Comparison of ENCODE assay signal across 13 mouse cellular contexts in the genomic region with DNA sequence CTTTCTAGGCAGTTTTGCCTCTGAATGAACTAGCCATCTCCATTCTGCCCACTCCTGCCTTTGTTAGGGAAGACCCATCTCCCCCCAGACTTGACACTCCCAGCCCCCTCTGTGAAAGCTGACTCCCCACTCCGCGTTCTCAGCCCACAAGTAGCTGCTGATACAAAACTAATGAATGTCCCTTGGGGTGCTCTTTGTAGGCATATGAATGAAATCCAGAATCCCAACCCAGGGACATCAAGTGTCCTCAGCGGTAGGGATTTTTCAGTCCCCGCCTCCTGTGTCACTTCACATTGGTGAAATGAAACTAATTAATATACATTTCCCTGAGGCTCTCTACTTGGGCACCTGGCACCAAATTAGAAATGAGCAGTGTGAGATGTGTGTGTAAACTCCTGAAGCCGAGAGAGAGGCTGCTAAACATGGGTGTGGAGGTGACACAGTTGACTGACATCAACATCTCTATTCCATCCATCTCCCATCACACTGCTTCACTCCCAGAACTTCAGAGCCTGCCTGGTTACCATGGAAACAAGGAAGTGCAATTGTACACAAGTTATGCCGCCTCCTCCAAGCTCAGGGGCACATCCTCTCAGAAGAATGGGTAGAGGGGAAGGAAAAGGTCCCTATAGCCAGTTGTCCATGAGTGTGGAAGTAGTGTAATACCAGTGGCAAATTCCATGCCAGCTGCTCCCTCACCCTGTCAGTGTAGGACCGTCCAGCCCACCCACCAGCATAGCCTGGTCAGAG.
DNase-seq lines count a peak whose midpoint lies in the region; ATAC-seq and TF ChIP-seq lines count a peak whose summit lies in the region.
"Had no signal": no experiment of that assay in that cellular context is flagged by ENCODE, and none has a peak within 500 bp of the region (broad histone marks: within the 10 kb centered on the region; RNA-seq: fewer than 3 reads in every experiment).

No protein-coding gene starts in this region.

- H3K36me3 ChIP-seq in hindbrain, embryonic 11.5 days (ENCODE audit: control insufficient read depth, insufficient read depth, low read length): no peaks in the 10 kb centered on the region
- H3K36me3 ChIP-seq in midbrain, embryonic 15.5 days (replicated peaks): no peaks in the 10 kb centered on the region
- H3K36me3 ChIP-seq in liver, postnatal 0 days (replicated peaks; ENCODE audit: insufficient read depth, low read length): no peaks in the 10 kb centered on the region
- H3K36me3 ChIP-seq in stomach, postnatal 0 days (ENCODE audit: control insufficient read depth, insufficient read depth, low read length): no peaks in the 10 kb centered on the region
- H3K36me3 ChIP-seq: G1E; limb, embryonic 10.5 days had no signal

- no peaks in the 10 kb centered on the region for H3K27me3 ChIP-seq in hindbrain, embryonic 11.5 days (ENCODE audit: control insufficient read depth, insufficient read depth, low read length)
- no peaks in the 10 kb centered on the region for H3K27me3 ChIP-seq in midbrain, embryonic 15.5 days (replicated peaks)
- H3K27me3 ChIP-seq in liver, postnatal 0 days (ENCODE audit: insufficient read depth, low read length): no peaks in the 10 kb centered on the region
- H3K27me3 ChIP-seq in stomach, postnatal 0 days (ENCODE audit: control insufficient read depth, insufficient read depth, low read length): no peaks in the 10 kb centered on the region

- no peak overlapping the region for H3K9ac ChIP-seq in hindbrain, embryonic 11.5 days (ENCODE audit: low read depth, low read length)
- no peak overlapping the region for H3K9ac ChIP-seq in midbrain, embryonic 15.5 days
- H3K9ac ChIP-seq in liver, postnatal 0 days (replicated peaks): no peak overlapping the region
- no peak overlapping the region for H3K9ac ChIP-seq in stomach, postnatal 0 days (ENCODE audit: low read length)

- no peak overlapping the region for H3K4me2 ChIP-seq in hindbrain, embryonic 11.5 days (replicated peaks; ENCODE audit: low read depth, low read length)
- no peak overlapping the region; the same call in 1 of the 2 replicates for H3K4me2 ChIP-seq in midbrain, embryonic 15.5 days
- H3K4me2 ChIP-seq in liver, postnatal 0 days (ENCODE audit: low read depth, low read length): no peak overlapping the region
- no peak overlapping the region for H3K4me2 ChIP-seq in stomach, postnatal 0 days (replicated peaks; ENCODE audit: low read depth)

- no peak for DNase-seq in frontal cortex, postnatal 25 days (ENCODE audit: low spot score in 2 of 2)
- peak; percentile 65 for DNase-seq in brain, adult 2 months (ENCODE audit: low read depth, low spot score)
- DNase-seq in hindbrain, embryonic 11.5 days (ENCODE audit: low spot score): peak; percentile 35
- no peak for DNase-seq in liver, postnatal 0 days
- DNase-seq in stomach, postnatal 0 days (ENCODE audit: low spot score): no peak
- DNase-seq in cerebellum, postnatal 25 days: no peak
- DNase-seq: cerebellum, postnatal 14 days; layer of hippocampus, adult 9-11 months had no signal

- no peak overlapping the region for H3K4me3 ChIP-seq in hindbrain, embryonic 11.5 days (ENCODE audit: low read depth, low read length)
- no peak overlapping the region for H3K4me3 ChIP-seq in midbrain, embryonic 15.5 days
- no peak overlapping the region for H3K4me3 ChIP-seq in liver, postnatal 0 days (ENCODE audit: low read depth, low read length)
- H3K4me3 ChIP-seq in stomach, postnatal 0 days (ENCODE audit: low read depth, low read length): no peak overlapping the region
- H3K4me3 ChIP-seq: limb, embryonic 10.5 days had no signal

- TF ChIP-seq CTCF in liver, postnatal 0 days (IDR thresholded peaks at IDR 0.05; ENCODE audit: low read depth): no peak
- no peak for TF ChIP-seq CTCF in stomach, postnatal 0 days (IDR thresholded peaks at IDR 0.05; ENCODE audit: low read depth)

- 25% methylated on average over 7 of the region's 7 CpGs for WGBS in hindbrain, embryonic 11.5 days
- 18% methylated on average over 7 of the region's 7 CpGs for WGBS in midbrain, embryonic 15.5 days
- WGBS in liver, postnatal 0 days (ENCODE audit: insufficient replicate concordance): 51% methylated on average over 7 of the region's 7 CpGs
- WGBS in stomach, postnatal 0 days: 64% methylated on average over 7 of the region's 7 CpGs

- H3K27ac ChIP-seq in hindbrain, embryonic 11.5 days (ENCODE audit: low read depth, low read length): peak overlapping the region; percentile 53; the same call in 1 of the 2 replicates
- peak overlapping the region; percentile 18; the same call in 1 of the 2 replicates for H3K27ac ChIP-seq in midbrain, embryonic 15.5 days
- H3K27ac ChIP-seq in liver, postnatal 0 days (ENCODE audit: low read depth): no peak overlapping the region
- H3K27ac ChIP-seq in stomach, postnatal 0 days (replicated peaks): no peak overlapping the region
- H3K27ac ChIP-seq: limb, embryonic 10.5 days had no signal

- TF ChIP-seq EP300 in liver, postnatal 0 days (IDR thresholded peaks at IDR 0.05; ENCODE audit: low read depth): no peak
- TF ChIP-seq EP300 in stomach, postnatal 0 days (optimal IDR thresholded peaks at IDR 0.05): no peak

- 0 out of 2 replicates have a peak, but pooled peaks cover 2% of the 10 kb centered on the region for H3K4me1 ChIP-seq in hindbrain, embryonic 11.5 days (replicated peaks; ENCODE audit: control insufficient read depth, insufficient read depth, low read length)
- peaks cover 41% of the 10 kb centered on the region for H3K4me1 ChIP-seq in midbrain, embryonic 15.5 days
- H3K4me1 ChIP-seq in liver, postnatal 0 days (ENCODE audit: insufficient read depth): no peaks in the 10 kb centered on the region
- no peaks in the 10 kb centered on the region for H3K4me1 ChIP-seq in stomach, postnatal 0 days (replicated peaks; ENCODE audit: control insufficient read depth, insufficient read depth)

- peak; percentile 58 for ATAC-seq in frontal cortex, adult (ENCODE audit: low TSS enrichment)
- ATAC-seq in hindbrain, embryonic 11.5 days (ENCODE audit: low FRiP score): peak; percentile 48
- peak; percentile 69 for ATAC-seq in midbrain, embryonic 15.5 days (replicated peaks)
- no peak for ATAC-seq in liver, postnatal 0 days
- ATAC-seq in stomach, postnatal 0 days (ENCODE audit: low FRiP score, low TSS enrichment): no peak
- ATAC-seq: intestine, postnatal 0 days had no signal

- H3K9me3 ChIP-seq in hindbrain, embryonic 11.5 days (ENCODE audit: control insufficient read depth, low read length): no peaks in the 10 kb centered on the region
- H3K9me3 ChIP-seq in midbrain, embryonic 15.5 days: no peaks in the 10 kb centered on the region
- H3K9me3 ChIP-seq in liver, postnatal 0 days (ENCODE audit: low read length): no peaks in the 10 kb centered on the region
- no peaks in the 10 kb centered on the region for H3K9me3 ChIP-seq in stomach, postnatal 0 days (ENCODE audit: control insufficient read depth, low read length)
- H3K9me3 ChIP-seq: G1E; limb, embryonic 10.5 days had no signal

Comparison
In these comparisons a context has a peak if more than half of its experiments do, and no peak if none do; other contexts are left out.
1. ATAC-seq: peak in frontal cortex, adult (single experiment), hindbrain, embryonic 11.5 days (single experiment) and midbrain, embryonic 15.5 days (single experiment); none in liver, postnatal 0 days (single experiment) and stomach, postnatal 0 days (single experiment).
2. DNase-seq: peak in brain, adult 2 months (single experiment) and hindbrain, embryonic 11.5 days (single experiment); none in frontal cortex, postnatal 25 days (0 of 2), liver, postnatal 0 days (single experiment), stomach, postnatal 0 days (single experiment) and cerebellum, postnatal 25 days (0 of 2).
3. H3K27ac ChIP-seq: peak in hindbrain, embryonic 11.5 days (single experiment) and midbrain, embryonic 15.5 days (single experiment); none in liver, postnatal 0 days (single experiment) and stomach, postnatal 0 days (single experiment).